Mouse (Mus musculus): ENCODE measurements around the gene Ptrh2. TPM values are rescaled to one million over a fixed set of nuclear protein-coding genes. Genes with fewer than 3 reads are reported as not detected.
"Not testable (repeated sequence)": the region's sequence is repeated elsewhere in the genome, so short reads cannot be mapped to it uniquely, and the experiment has no call there.

Ptrh2 gene
- polyA plus RNA-seq, 1 experiment from 2014 or later, result 30.6 TPM

DNA sequence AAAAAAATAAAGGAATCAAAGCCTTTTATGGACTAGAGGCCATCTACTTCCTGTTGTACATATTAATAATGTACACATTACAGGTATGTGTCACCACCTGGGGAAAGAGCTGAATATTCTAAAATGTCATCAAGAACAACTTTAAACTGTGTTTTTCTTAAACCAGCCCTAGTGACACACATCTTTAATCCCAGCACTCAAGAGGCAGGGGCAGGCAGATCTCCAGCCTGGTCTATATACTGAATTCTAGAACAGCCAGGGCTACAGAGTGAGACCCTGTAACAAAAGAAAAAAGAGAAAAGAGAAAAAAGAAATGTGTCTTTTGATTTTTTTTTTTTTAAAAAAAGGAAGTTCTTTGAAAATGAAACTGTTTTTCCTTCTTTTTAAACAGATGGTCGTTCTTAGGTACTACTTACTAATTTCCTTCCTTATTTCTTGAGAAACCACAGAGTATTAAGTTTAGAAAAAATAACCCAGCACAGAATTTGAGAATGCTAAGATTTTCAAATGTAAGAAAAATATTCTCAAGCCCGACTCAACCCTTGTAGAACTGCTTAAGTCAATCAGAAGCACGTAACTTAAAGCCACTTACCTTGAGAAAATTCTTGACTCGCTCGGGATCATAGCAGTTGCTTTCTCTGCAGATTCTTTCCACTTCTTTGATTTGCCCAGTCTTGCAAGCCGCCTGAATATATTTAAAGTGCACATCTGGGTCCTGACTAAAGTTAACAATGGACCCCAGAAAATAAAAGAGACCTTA lies 33.7 kb downstream of the Ptrh2 start:
- H3K27ac ChIP-seq, result no peak overlapping the region
- ATAC-seq (replicated peaks), result no peak
- peaks cover 59% of the 10 kb centered on the region for H3K36me3 ChIP-seq (replicated peaks)
- no peaks in the 10 kb centered on the region for H3K9me3 ChIP-seq
- WGBS, result 92% methylated on average over 6 of the region's 6 CpGs
- H3K4me2 ChIP-seq, result no peak overlapping the region
- H3K4me1 ChIP-seq, result no peaks in the 10 kb centered on the region
- no peak overlapping the region for H3K4me3 ChIP-seq
- H3K9ac ChIP-seq, result no peak overlapping the region
- H3K27me3 ChIP-seq (replicated peaks), result no peaks in the 10 kb centered on the region

GRCm38 (mm10) chr11:86718369-86718768 lies 34.6 kb downstream of the Ptrh2 start:
- Histone ChIP-seq H3K27ac (no peak overlapping the region), H3K4me1 (no peaks in the 10 kb centered on the region), H3K9me3 (no peaks in the 10 kb centered on the region), H3K36me3 (replicated peaks) (peaks cover 60% of the 10 kb centered on the region), H3K9ac (no peak overlapping the region), H3K4me3 (no peak overlapping the region), H3K4me2 (no peak overlapping the region), H3K27me3 (replicated peaks) (no peaks in the 10 kb centered on the region)
- ATAC-seq (replicated peaks), result no peak
- WGBS, result 97% methylated on average over 3 of the region's 3 CpGs

- no peaks in the 10 kb centered on the region for H3K27me3 ChIP-seq (replicated peaks)
- no peak overlapping the region for H3K27ac ChIP-seq
- no peaks in the 10 kb centered on the region for H3K9me3 ChIP-seq
- ATAC-seq (replicated peaks), result no peak
- WGBS, result 93% methylated on average over 8 of the region's 8 CpGs
- no peak overlapping the region for H3K4me3 ChIP-seq
- peaks cover 61% of the 10 kb centered on the region for H3K36me3 ChIP-seq (replicated peaks)
- no peak overlapping the region for H3K4me2 ChIP-seq
- H3K4me1 ChIP-seq, result no peaks in the 10 kb centered on the region
- H3K9ac ChIP-seq, result no peak overlapping the region
Observed at GRCm38 (mm10) chr11:86719390-86719789, 35.6 kb downstream of the Ptrh2 start.

- Histone ChIP-seq H3K36me3 (replicated peaks) (peaks cover 37% of the 10 kb centered on the region), H3K9ac (no peak overlapping the region), H3K9me3 (no peaks in the 10 kb centered on the region), H3K27me3 (replicated peaks) (no peaks in the 10 kb centered on the region), H3K27ac (no peak overlapping the region), H3K4me2 (no peak overlapping the region), H3K4me3 (no peak overlapping the region), H3K4me1 (no peaks in the 10 kb centered on the region)
- 94% methylated on average over 3 of the region's 3 CpGs for WGBS
- ATAC-seq (replicated peaks), result no peak
Observed at GRCm38 (mm10) chr11:86724004-86724403, 40.2 kb downstream of the Ptrh2 start.

DNA sequence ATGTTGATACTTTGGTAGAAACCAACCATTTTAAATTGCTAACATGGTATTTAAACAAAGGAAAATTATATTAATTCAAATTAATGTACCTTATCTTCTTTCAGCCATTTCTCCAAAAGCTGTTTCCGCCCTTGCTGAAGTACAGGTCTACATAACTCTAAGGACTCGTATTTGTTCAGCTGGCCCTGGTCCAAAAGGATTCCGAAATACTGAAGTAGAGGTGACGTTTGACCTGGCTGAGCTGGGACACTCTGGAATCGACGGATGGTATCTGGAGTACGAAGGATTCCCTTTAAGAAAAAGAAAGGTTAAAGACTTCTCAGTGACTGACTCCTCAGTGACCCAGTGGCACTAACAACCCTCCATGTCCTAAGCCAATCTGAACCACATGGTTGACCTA lies 41.2 kb downstream of the Ptrh2 start:
- Histone ChIP-seq H3K9ac (no peak overlapping the region), H3K4me1 (no peaks in the 10 kb centered on the region), H3K27ac (no peak overlapping the region), H3K27me3 (replicated peaks) (no peaks in the 10 kb centered on the region), H3K4me3 (no peak overlapping the region), H3K9me3 (no peaks in the 10 kb centered on the region), H3K36me3 (replicated peaks) (peaks cover 27% of the 10 kb centered on the region), H3K4me2 (no peak overlapping the region)
- WGBS, result 91% methylated on average over 7 of the region's 7 CpGs
- ATAC-seq (replicated peaks), result no peak

DNA sequence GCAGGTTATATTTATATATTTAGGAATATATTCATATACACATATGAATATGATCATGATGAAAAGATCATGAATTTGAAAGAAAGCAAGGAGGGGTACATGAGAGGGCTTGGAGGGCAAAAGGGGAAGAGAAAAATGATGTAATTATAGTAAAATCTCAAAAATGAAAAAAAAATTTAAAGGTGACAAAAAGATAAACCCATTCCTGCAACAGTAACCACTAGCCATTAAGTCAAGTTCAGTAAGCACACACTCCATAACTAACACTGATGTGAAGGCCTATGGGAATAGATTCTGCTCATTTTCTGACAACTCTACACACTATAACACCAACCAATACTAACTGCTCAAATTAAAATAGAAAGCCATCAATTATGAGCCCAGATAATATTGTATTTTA lies 41.8 kb downstream of the Ptrh2 start:
- Histone ChIP-seq H3K4me2 (no peak overlapping the region), H3K27ac (no peak overlapping the region), H3K9me3 (no peaks in the 10 kb centered on the region), H3K4me1 (no peaks in the 10 kb centered on the region), H3K9ac (no peak overlapping the region), H3K27me3 (replicated peaks) (no peaks in the 10 kb centered on the region), H3K36me3 (replicated peaks) (peaks cover 22% of the 10 kb centered on the region), H3K4me3 (no peak overlapping the region)
- no peak for ATAC-seq (replicated peaks)

DNA sequence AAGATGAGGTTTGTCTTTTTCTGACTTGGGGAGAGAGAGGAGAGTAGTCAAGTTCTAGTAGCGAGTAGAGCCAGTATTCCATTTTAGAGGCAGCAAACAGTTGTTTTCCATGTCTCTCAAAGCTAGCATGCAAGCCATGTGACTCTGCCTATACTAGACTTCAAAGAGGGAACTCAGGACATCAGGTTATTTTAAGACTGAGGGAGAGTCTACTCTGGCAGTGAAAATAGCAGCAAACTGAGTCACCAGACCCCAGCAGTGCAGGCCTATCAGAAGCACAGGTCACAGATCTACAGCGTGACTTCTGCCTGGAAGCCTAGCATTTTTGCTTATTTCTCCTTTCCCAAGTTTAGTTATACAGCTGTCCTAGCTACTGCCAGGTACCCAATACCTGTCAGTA lies 47.7 kb downstream of the Ptrh2 start:
- Histone ChIP-seq H3K27me3 (replicated peaks) (no peaks in the 10 kb centered on the region), H3K9ac (no peak overlapping the region), H3K4me3 (no peak overlapping the region), H3K4me2 (no peak overlapping the region), H3K9me3 (no peaks in the 10 kb centered on the region), H3K36me3 (replicated peaks) (peaks cover 15% of the 10 kb centered on the region), H3K27ac (no peak overlapping the region), H3K4me1 (no peaks in the 10 kb centered on the region)
- no peak for ATAC-seq (replicated peaks)
- WGBS, result 88% methylated on average over 2 of the region's 2 CpGs

- ATAC-seq (replicated peaks), result no peak
- Histone ChIP-seq H3K36me3 (replicated peaks) (peaks cover 15% of the 10 kb centered on the region), H3K4me2 (no peak overlapping the region), H3K9ac (no peak overlapping the region), H3K27me3 (replicated peaks) (no peaks in the 10 kb centered on the region), H3K27ac (no peak overlapping the region), H3K4me3 (no peak overlapping the region), H3K4me1 (no peaks in the 10 kb centered on the region), H3K9me3 (no peaks in the 10 kb centered on the region)
- 59% methylated on average over 10 of the region's 10 CpGs for WGBS
Observed at GRCm38 (mm10) chr11:86734241-86734939, 50.6 kb downstream of the Ptrh2 start.

GRCm38 (mm10) chr11:86734993-86735392 lies 51.2 kb downstream of the Ptrh2 start:
- H3K9me3 ChIP-seq, result no peaks in the 10 kb centered on the region
- H3K4me3 ChIP-seq, result no peak overlapping the region
- no peak overlapping the region for H3K27ac ChIP-seq
- H3K4me2 ChIP-seq, result no peak overlapping the region
- H3K9ac ChIP-seq, result no peak overlapping the region
- 86% methylated on average over 4 of the region's 4 CpGs for WGBS
- no peak for ATAC-seq (replicated peaks)
- no peaks in the 10 kb centered on the region for H3K4me1 ChIP-seq
- no peaks in the 10 kb centered on the region for H3K27me3 ChIP-seq (replicated peaks)
- peaks cover 15% of the 10 kb centered on the region for H3K36me3 ChIP-seq (replicated peaks)

GRCm38 (mm10) chr11:86737301-86738000 lies 53.7 kb downstream of the Ptrh2 start:
- Histone ChIP-seq H3K4me1 (no peaks in the 10 kb centered on the region), H3K27ac (no peak overlapping the region), H3K9me3 (no peaks in the 10 kb centered on the region), H3K9ac (no peak overlapping the region), H3K4me3 (no peak overlapping the region), H3K27me3 (replicated peaks) (no peaks in the 10 kb centered on the region), H3K36me3 (replicated peaks) (0 out of 2 replicates have a peak, but pooled peaks cover 5% of the 10 kb centered on the region), H3K4me2 (no peak overlapping the region)
- WGBS, result 90% methylated on average over 8 of the region's 8 CpGs
- ATAC-seq (replicated peaks), result no peak

- 86% methylated on average over 1 of the region's 1 CpGs for WGBS
- H3K36me3 ChIP-seq (replicated peaks); H3K27ac ChIP-seq; H3K27me3 ChIP-seq (replicated peaks); H3K9me3 ChIP-seq; H3K4me2 ChIP-seq; H3K4me1 ChIP-seq; H3K9ac ChIP-seq; ATAC-seq (replicated peaks); H3K4me3 ChIP-seq: not testable (repeated sequence)
Observed at GRCm38 (mm10) chr11:86738308-86738707, 54.5 kb downstream of the Ptrh2 start.

- Histone ChIP-seq H3K36me3 (replicated peaks) (0 out of 2 replicates have a peak, but pooled peaks cover 4% of the 10 kb centered on the region), H3K4me3 (no peak overlapping the region), H3K4me2 (no peak overlapping the region), H3K27ac (no peak overlapping the region), H3K27me3 (replicated peaks) (no peaks in the 10 kb centered on the region), H3K9me3 (no peaks in the 10 kb centered on the region), H3K4me1 (no peaks in the 10 kb centered on the region), H3K9ac (no peak overlapping the region)
- no peak for ATAC-seq (replicated peaks)
- WGBS, result 93% methylated on average over 1 of the region's 1 CpGs
Observed at GRCm38 (mm10) chr11:86738956-86739355, 55.2 kb downstream of the Ptrh2 start.

All from midbrain, embryonic 15.5 days (tissue).